Mouse (Mus musculus): Measurements from ENCODE around the gene Ubald2.

DNA sequence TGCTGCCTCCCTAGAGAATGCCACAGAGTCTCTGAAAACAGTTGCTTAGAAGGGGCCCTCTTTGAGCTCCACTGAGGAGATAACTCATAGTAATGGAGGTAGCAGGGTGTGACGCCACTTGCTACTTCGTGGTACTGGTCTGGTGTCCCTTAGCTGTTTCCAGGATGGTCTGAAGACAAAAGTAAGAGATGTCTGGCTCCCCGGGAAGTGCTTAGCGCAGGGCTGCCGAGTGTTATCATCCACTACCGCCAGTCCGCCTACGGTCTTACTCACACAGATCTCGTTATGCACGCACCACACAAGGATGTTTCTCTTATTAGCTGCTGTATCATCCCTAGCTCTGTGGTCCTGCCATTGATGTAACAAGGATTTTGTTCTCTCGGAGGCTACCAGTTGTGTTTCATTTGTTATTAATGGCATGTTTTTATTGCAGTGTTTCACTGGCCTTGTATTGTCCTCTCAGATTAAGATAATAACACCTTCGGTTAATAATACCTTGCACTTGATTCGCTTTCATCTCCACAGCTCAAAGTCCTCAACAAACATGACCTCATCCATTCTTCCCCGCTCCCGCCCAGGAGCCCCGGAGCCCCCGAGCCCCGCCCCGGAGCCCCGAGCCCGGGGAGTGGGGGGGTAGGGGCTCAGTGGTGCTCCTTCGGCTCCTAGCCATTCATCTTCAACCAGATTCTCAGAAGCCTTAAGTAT, 3.0 kb upstream of the Ubald2 start:
- TF ChIP-seq CTCF (IDR thresholded peaks at IDR 0.05; ENCODE audit: low read depth) (no peak), EP300 (IDR thresholded peaks at IDR 0.05; ENCODE audit: low read depth) (no peak)

All from heart, postnatal 0 days (tissue).